Mouse (Mus musculus) limb, embryonic 14.5 days (tissue): ENCODE results near the gene Gm49325. TPM values are rescaled to one million over a fixed set of nuclear protein-coding genes. Genes with fewer than 3 reads are reported as not detected.

Source experiments
- ATAC-seq: fragments of 200-750 bp; cut with Nextera tagmentation; 2 replicates; pipeline ENCODE4 v1.8.0; 2017; ENCODE audit warnings: low read depth, moderate number of reproducible peaks, moderate TSS enrichment; ENCODE audit not compliant: low FRiP score
- DNase-seq: peaks from one replicate; pipeline ENCODE4 v3.0.0-alpha.2; 2015; ENCODE audit warnings: low spot score
- H3K27ac ChIP-seq: fragments of 300-500 bp; sonication (generic); replicated peaks from 2 replicates; pipeline ENCODE4 v1.5.1; 2014; ENCODE audit warnings: low read depth, mild to moderate bottlenecking, low read length, moderate library complexity, mixed read lengths
- H3K27me3 ChIP-seq: fragments of 300-500 bp; sonication (generic); 2 replicates; pipeline ENCODE4 v1.6.1; 2014; ENCODE audit warnings: low read length, mixed read lengths; ENCODE audit not compliant: control insufficient read depth, insufficient read depth
- H3K36me3 ChIP-seq: fragments of 300-500 bp; sonication (generic); 2 replicates; pipeline ENCODE4 v1.6.1; 2014; ENCODE audit warnings: mild to moderate bottlenecking, low read length, moderate library complexity, mixed read lengths; ENCODE audit not compliant: control insufficient read depth, insufficient read depth
- H3K4me1 ChIP-seq: fragments of 300-500 bp; sonication (generic); 2 replicates; pipeline ENCODE4 v1.6.1; 2014; ENCODE audit warnings: antibody characterized with exemption, low read length, mixed read lengths; ENCODE audit not compliant: control insufficient read depth, insufficient read depth
- H3K4me2 ChIP-seq: fragments of 300-500 bp; sonication (generic); replicated peaks from 2 replicates; pipeline ENCODE4 v1.6.1; 2014; ENCODE audit warnings: low read depth, mild to moderate bottlenecking, low read length, moderate library complexity; ENCODE audit not compliant: severe bottlenecking
- H3K4me3 ChIP-seq: fragments of 300-500 bp; sonication (generic); replicated peaks from 2 replicates; pipeline ENCODE4 v1.5.1; 2014; ENCODE audit warnings: low read length
- H3K9ac ChIP-seq: fragments of 300-500 bp; sonication (generic); 2 replicates; pipeline ENCODE4 v1.6.1; 2014; ENCODE audit warnings: mild to moderate bottlenecking, low read depth, low read length, moderate library complexity; ENCODE audit not compliant: severe bottlenecking
- H3K9me3 ChIP-seq: fragments of 300-500 bp; sonication (generic); 2 replicates; pipeline ENCODE4 v1.6.1; 2016; ENCODE audit warnings: low read length; ENCODE audit not compliant: control insufficient read depth
- POLR2A ChIP-seq: fragments of 200-500 bp; IDR thresholded peaks from 2 replicates; pipeline ENCODE4 v1.8.0; 2012; ENCODE audit warnings: inconsistent platforms, mild to moderate bottlenecking, moderate library complexity, borderline replicate concordance; ENCODE audit not compliant: insufficient read depth, insufficient read length; ENCODE audit errors: extremely low read depth
- WGBS: fragments of 180-500 bp; shearing (Covaris S2); extraction: QIAGEN DNeasy Blood & Tissue Kit; methylation state at CpG from one replicate; pipeline ENCODE4 v1.1.7; 2014; 5-methylcytosine and 5-hydroxymethylcytosine counted together
- polyA plus RNA-seq, 2 experiments: library from polyadenylated mRNA; depleted of rRNA in 1 of 2; stranded (reverse) in 1 of 2; unstranded in 1 of 2; fragments of >200 nt; fragmentation: Nextera tagmentation in 1 of 2; extraction: Ambion mirVana in 1 of 2; gene quantifications; 2 replicates each; pipeline versions ENCODE4 v1.2.1 to v1.2.3; 2012 to 2014

Gene Gm49325
- polyA plus RNA-seq, 2 experiments = 5.8 to 8.4 TPM

DNA sequence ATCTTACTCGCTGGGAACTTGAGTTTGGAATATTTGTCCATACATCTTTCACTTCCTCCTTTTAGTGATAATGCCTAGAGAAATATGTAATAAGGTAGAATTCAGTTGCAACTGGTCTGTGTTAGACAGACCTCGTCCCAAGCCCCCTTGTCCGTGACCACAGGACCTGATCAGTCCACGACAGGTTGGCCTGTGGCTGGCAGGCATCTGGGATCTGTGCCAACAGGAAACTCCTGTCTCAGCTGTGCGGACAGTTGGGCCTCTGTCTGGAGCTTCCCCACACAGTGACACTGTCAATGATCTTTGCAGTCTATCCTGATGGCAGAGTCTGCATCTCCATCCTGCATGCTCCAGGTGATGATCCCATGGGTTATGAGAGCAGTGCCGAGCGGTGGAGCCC lies 37.2 kb downstream of the Gm49325 start:
- Histone ChIP-seq H3K4me1 (no peaks in the 10 kb centered on the region), H3K27ac (no peak overlapping the region), H3K9me3 (no peaks in the 10 kb centered on the region), H3K36me3 (peaks cover 76% of the 10 kb centered on the region), H3K9ac (no peak overlapping the region), H3K27me3 (no peaks in the 10 kb centered on the region), H3K4me3 (no peak overlapping the region), H3K4me2 (no peak overlapping the region)
- ATAC-seq = no peak
- DNase-seq = no peak
- TF ChIP-seq POLR2A = no peak
- 84% methylated on average over 7 of the region's 7 CpGs for WGBS

DNA sequence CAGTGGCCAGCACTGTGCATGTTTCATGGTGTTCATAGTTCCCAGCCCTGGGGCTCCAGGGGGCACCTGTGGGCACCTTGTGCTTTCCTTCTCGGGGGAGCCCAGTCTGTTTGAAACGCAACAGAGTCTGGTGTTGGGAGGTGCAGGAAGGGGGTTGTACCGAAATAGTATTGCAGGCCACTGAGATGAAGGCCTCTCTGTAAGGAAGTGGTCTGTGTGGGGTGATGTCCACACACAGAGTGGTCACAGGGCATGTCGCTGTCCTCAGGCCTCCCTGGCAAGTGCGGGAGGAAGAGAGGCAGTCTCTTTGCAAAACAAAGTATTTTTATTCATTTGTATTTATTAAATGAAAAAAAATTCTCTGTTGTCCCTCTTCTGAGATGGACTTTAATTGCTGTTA lies 39.6 kb downstream of the Gm49325 start:
- DNase-seq = no peak
- Histone ChIP-seq H3K27me3 (no peaks in the 10 kb centered on the region), H3K4me3 (no peak overlapping the region), H3K36me3 (peaks cover 58% of the 10 kb centered on the region), H3K4me2 (no peak overlapping the region), H3K4me1 (no peaks in the 10 kb centered on the region), H3K27ac (no peak overlapping the region), H3K9me3 (no peaks in the 10 kb centered on the region), H3K9ac (no peak overlapping the region)
- no peak for ATAC-seq
- no peak for TF ChIP-seq POLR2A
- WGBS = 91% methylated on average over 5 of the region's 5 CpGs

DNA sequence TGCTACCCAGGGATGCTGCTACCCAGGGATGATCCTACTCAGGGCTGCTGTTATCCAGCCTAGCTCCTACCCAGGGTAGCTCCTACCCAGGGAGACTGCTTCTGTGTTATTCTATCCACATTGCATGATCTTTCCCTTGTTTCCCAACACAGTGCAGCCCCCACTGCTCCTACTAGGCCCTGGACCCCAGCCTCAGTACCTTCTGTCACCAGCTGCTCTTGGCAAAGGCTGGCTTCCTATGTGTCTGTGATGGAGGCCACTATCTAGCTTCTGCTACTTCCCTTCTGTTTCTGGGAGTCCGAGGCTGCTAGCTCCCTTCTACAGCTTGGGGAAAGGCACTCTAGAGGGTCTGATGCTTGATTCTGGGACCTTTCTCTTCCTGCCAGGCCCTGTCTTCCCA lies 41.5 kb downstream of the Gm49325 start:
- no peak for TF ChIP-seq POLR2A
- Histone ChIP-seq H3K9me3 (no peaks in the 10 kb centered on the region), H3K36me3 (peaks cover 41% of the 10 kb centered on the region), H3K4me1 (no peaks in the 10 kb centered on the region), H3K27ac (no peak overlapping the region), H3K4me3 (no peak overlapping the region), H3K27me3 (no peaks in the 10 kb centered on the region), H3K9ac (no peak overlapping the region), H3K4me2 (no peak overlapping the region)
- no peak for DNase-seq
- ATAC-seq = no peak
- 88% methylated on average over 1 of the region's 1 CpGs for WGBS

DNA sequence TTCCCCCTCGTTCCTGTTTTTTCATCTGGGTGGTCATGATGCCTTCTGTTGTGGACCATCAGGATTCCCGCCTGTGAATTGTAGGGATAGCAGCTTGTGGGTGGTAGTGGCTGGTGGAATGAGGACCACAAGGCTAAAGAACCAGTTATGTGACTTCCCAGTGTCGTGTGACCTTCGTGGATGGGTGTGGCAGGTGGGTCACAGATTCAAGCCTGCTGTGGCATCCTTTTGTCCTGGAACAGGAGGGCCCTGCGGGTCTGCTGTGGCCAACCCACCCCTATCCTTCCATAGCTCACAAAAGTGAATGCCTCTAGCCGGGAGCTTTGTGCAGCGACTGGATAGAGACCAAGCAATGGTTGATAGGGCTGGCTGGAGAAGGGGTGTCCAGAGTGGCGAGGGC lies 41.9 kb downstream of the Gm49325 start:
- ATAC-seq = no peak
- WGBS = 86% methylated on average over 8 of the region's 8 CpGs

DNA sequence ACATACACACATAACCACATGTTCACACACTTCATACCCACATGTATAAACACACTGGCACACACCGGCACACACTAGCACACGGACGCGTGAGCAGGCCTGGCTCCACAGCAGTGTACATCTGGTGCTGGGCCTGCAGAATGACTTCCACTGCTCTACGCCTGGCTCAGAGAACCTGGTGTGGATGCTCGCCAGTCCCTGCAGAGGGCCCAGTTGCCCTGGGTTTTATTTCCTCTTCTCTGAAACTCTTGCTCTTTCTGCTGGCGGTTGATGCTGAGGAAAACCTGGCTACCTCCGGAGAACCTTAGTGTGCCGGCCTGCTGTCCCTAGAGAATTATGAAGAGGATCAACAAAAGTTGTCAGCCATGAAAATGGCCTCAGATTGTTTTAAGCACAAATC lies 46.0 kb downstream of the Gm49325 start:
- H3K27me3 ChIP-seq = no peaks in the 10 kb centered on the region
- no peak overlapping the region for H3K4me3 ChIP-seq
- no peak for TF ChIP-seq POLR2A
- H3K36me3 ChIP-seq = no peaks in the 10 kb centered on the region
- ATAC-seq (no peak), DNase-seq (no peak)
- no peaks in the 10 kb centered on the region for H3K9me3 ChIP-seq
- H3K4me1 ChIP-seq = no peaks in the 10 kb centered on the region
- no peak overlapping the region for H3K27ac ChIP-seq
- no peak overlapping the region for H3K4me2 ChIP-seq
- H3K9ac ChIP-seq = no peak overlapping the region
- 81% methylated on average over 9 of the region's 9 CpGs for WGBS

More for the DNA sequence above, 41.9 kb downstream of the Gm49325 start:
- Histone ChIP-seq H3K36me3 (peaks cover 37% of the 10 kb centered on the region), H3K9me3 (no peaks in the 10 kb centered on the region), H3K4me2 (no peak overlapping the region), H3K27me3 (no peaks in the 10 kb centered on the region), H3K9ac (no peak overlapping the region), H3K4me3 (no peak overlapping the region), H3K4me1 (no peaks in the 10 kb centered on the region), H3K27ac (no peak overlapping the region)
- DNase-seq = no peak
- no peak for TF ChIP-seq POLR2A
